Mouse (Mus musculus): Measurements from ENCODE around the gene Tnr.

GRCm38 (mm10) chr1:159670629-159671150, 147.1 kb downstream of the Tnr start:
- no peak for TF ChIP-seq POLR2A (IDR thresholded peaks at IDR 0.05; ENCODE audit: borderline replicate concordance, control insufficient read depth, low read depth, low read length)
- TF ChIP-seq CTCF (IDR thresholded peaks at IDR 0.05; ENCODE audit: control insufficient read depth, insufficient read depth, low read length), result no peak
